Mouse (Mus musculus): ENCODE data around the gene Zfp385b. TPM values are rescaled to one million over a fixed set of nuclear protein-coding genes. Genes with fewer than 3 reads are reported as not detected.
A peak's percentile ranks its signal among the peaks of the same experiment; 100 is the strongest.

The Zfp385b gene
- polyA plus RNA-seq, 1 experiment from 2014 or later = 2.8 TPM

- H3K9ac ChIP-seq (ENCODE audit: low read depth, low read length) = no peak overlapping the region
- H3K4me2 ChIP-seq = no peak overlapping the region
- no peak overlapping the region for H3K4me3 ChIP-seq (ENCODE audit: low read depth, low read length)
- no peak for ATAC-seq (replicated peaks; ENCODE audit: low FRiP score)
- DNase-seq (ENCODE audit: low spot score) = no peak
- WGBS = 82% methylated on average over 9 of the region's 9 CpGs
- H3K27me3 ChIP-seq (replicated peaks; ENCODE audit: control insufficient read depth, insufficient read depth, low read length) = no peaks in the 10 kb centered on the region
- H3K27ac ChIP-seq (ENCODE audit: low read depth, low read length) = no peak overlapping the region
- H3K36me3 ChIP-seq (ENCODE audit: control insufficient read depth, insufficient read depth, low read length) = no peaks in the 10 kb centered on the region
- no peaks in the 10 kb centered on the region for H3K4me1 ChIP-seq (replicated peaks; ENCODE audit: control insufficient read depth, insufficient read depth, low read length)
- H3K9me3 ChIP-seq (ENCODE audit: control insufficient read depth, low read length) = no peaks in the 10 kb centered on the region
These were observed 112.3 kb downstream of the Zfp385b start for GRCm38 (mm10) chr2:77707138-77707537.

GRCm38 (mm10) chr2:77705476-77705875 lies 114.0 kb downstream of the Zfp385b start:
- H3K4me3 ChIP-seq (ENCODE audit: low read depth, low read length) = no peak overlapping the region
- H3K36me3 ChIP-seq (ENCODE audit: control insufficient read depth, insufficient read depth, low read length) = no peaks in the 10 kb centered on the region
- H3K4me1 ChIP-seq (replicated peaks; ENCODE audit: control insufficient read depth, insufficient read depth, low read length) = no peaks in the 10 kb centered on the region
- H3K4me2 ChIP-seq = no peak overlapping the region
- ATAC-seq (replicated peaks; ENCODE audit: low FRiP score) (no peak), DNase-seq (ENCODE audit: low spot score) (no peak)
- no peaks in the 10 kb centered on the region for H3K9me3 ChIP-seq (ENCODE audit: control insufficient read depth, low read length)
- H3K27ac ChIP-seq (ENCODE audit: low read depth, low read length) = no peak overlapping the region
- H3K9ac ChIP-seq (ENCODE audit: low read depth, low read length) = no peak overlapping the region
- H3K27me3 ChIP-seq (replicated peaks; ENCODE audit: control insufficient read depth, insufficient read depth, low read length) = no peaks in the 10 kb centered on the region
- 69% methylated on average over 2 of the region's 2 CpGs for WGBS

- ATAC-seq (replicated peaks; ENCODE audit: low FRiP score) (no peak), DNase-seq (ENCODE audit: low spot score) (no peak)
- peak overlapping the region; percentile 24; the same call in 1 of the 2 replicates for H3K4me2 ChIP-seq
- H3K4me1 ChIP-seq (replicated peaks; ENCODE audit: control insufficient read depth, insufficient read depth, low read length) = no peaks in the 10 kb centered on the region
- H3K4me3 ChIP-seq (ENCODE audit: low read depth, low read length) = no peak overlapping the region
- H3K9me3 ChIP-seq (ENCODE audit: control insufficient read depth, low read length) = no peaks in the 10 kb centered on the region
- no peaks in the 10 kb centered on the region for H3K27me3 ChIP-seq (replicated peaks; ENCODE audit: control insufficient read depth, insufficient read depth, low read length)
- 67% methylated on average over 19 of the region's 19 CpGs for WGBS
- H3K36me3 ChIP-seq (ENCODE audit: control insufficient read depth, insufficient read depth, low read length) = no peaks in the 10 kb centered on the region
- no peak overlapping the region for H3K27ac ChIP-seq (ENCODE audit: low read depth, low read length)
- no peak overlapping the region for H3K9ac ChIP-seq (ENCODE audit: low read depth, low read length)
These were observed 116.4 kb downstream of the Zfp385b start for GRCm38 (mm10) chr2:77703080-77703479.

- ATAC-seq (replicated peaks; ENCODE audit: low FRiP score) = no peak
- no peaks in the 10 kb centered on the region for H3K4me1 ChIP-seq (replicated peaks; ENCODE audit: control insufficient read depth, insufficient read depth, low read length)
- 76% methylated on average over 8 of the region's 8 CpGs for WGBS
- H3K27ac ChIP-seq (ENCODE audit: low read depth, low read length) = no peak overlapping the region
- no peaks in the 10 kb centered on the region for H3K27me3 ChIP-seq (replicated peaks; ENCODE audit: control insufficient read depth, insufficient read depth, low read length)
- no peak overlapping the region for H3K4me2 ChIP-seq
- H3K9ac ChIP-seq (ENCODE audit: low read depth, low read length) = no peak overlapping the region
- no peak for DNase-seq (ENCODE audit: low spot score)
- H3K4me3 ChIP-seq (ENCODE audit: low read depth, low read length) = no peak overlapping the region
- H3K9me3 ChIP-seq (ENCODE audit: control insufficient read depth, low read length) = no peaks in the 10 kb centered on the region
- no peaks in the 10 kb centered on the region for H3K36me3 ChIP-seq (ENCODE audit: control insufficient read depth, insufficient read depth, low read length)
These were observed 128.3 kb downstream of the Zfp385b start for GRCm38 (mm10) chr2:77691174-77691573.

- H3K4me1 ChIP-seq (replicated peaks; ENCODE audit: control insufficient read depth, insufficient read depth, low read length) = no peaks in the 10 kb centered on the region
- no peak overlapping the region for H3K4me3 ChIP-seq (ENCODE audit: low read depth, low read length)
- WGBS = 64% methylated on average over 8 of the region's 8 CpGs
- H3K27ac ChIP-seq (ENCODE audit: low read depth, low read length) = no peak overlapping the region
- no peaks in the 10 kb centered on the region for H3K9me3 ChIP-seq (ENCODE audit: control insufficient read depth, low read length)
- ATAC-seq (replicated peaks; ENCODE audit: low FRiP score) (no peak), DNase-seq (ENCODE audit: low spot score) (no peak)
- no peak overlapping the region for H3K4me2 ChIP-seq
- no peak overlapping the region for H3K9ac ChIP-seq (ENCODE audit: low read depth, low read length)
- no peaks in the 10 kb centered on the region for H3K27me3 ChIP-seq (replicated peaks; ENCODE audit: control insufficient read depth, insufficient read depth, low read length)
- H3K36me3 ChIP-seq (ENCODE audit: control insufficient read depth, insufficient read depth, low read length) = no peaks in the 10 kb centered on the region
These were observed 129.1 kb downstream of the Zfp385b start for GRCm38 (mm10) chr2:77690316-77690715.

GRCm38 (mm10) chr2:77688651-77689050 lies 130.8 kb downstream of the Zfp385b start:
- ATAC-seq (replicated peaks; ENCODE audit: low FRiP score) (no peak), DNase-seq (ENCODE audit: low spot score) (no peak)
- Histone ChIP-seq H3K36me3 (ENCODE audit: control insufficient read depth, insufficient read depth, low read length) (no peaks in the 10 kb centered on the region), H3K4me2 (no peak overlapping the region), H3K9me3 (ENCODE audit: control insufficient read depth, low read length) (no peaks in the 10 kb centered on the region), H3K27me3 (replicated peaks; ENCODE audit: control insufficient read depth, insufficient read depth, low read length) (no peaks in the 10 kb centered on the region), H3K9ac (ENCODE audit: low read depth, low read length) (no peak overlapping the region), H3K4me1 (replicated peaks; ENCODE audit: control insufficient read depth, insufficient read depth, low read length) (no peaks in the 10 kb centered on the region), H3K27ac (ENCODE audit: low read depth, low read length) (no peak overlapping the region), H3K4me3 (ENCODE audit: low read depth, low read length) (no peak overlapping the region)
- WGBS = 78% methylated on average over 4 of the region's 4 CpGs

GRCm38 (mm10) chr2:77684088-77684487 lies 135.4 kb downstream of the Zfp385b start:
- H3K4me3 ChIP-seq (ENCODE audit: low read depth, low read length) = no peak overlapping the region
- no peak for ATAC-seq (replicated peaks; ENCODE audit: low FRiP score)
- H3K36me3 ChIP-seq (ENCODE audit: control insufficient read depth, insufficient read depth, low read length) = no peaks in the 10 kb centered on the region
- no peaks in the 10 kb centered on the region for H3K27me3 ChIP-seq (replicated peaks; ENCODE audit: control insufficient read depth, insufficient read depth, low read length)
- H3K4me1 ChIP-seq (replicated peaks; ENCODE audit: control insufficient read depth, insufficient read depth, low read length) = no peaks in the 10 kb centered on the region
- no peak for DNase-seq (ENCODE audit: low spot score)
- 84% methylated on average over 3 of the region's 3 CpGs for WGBS
- no peaks in the 10 kb centered on the region for H3K9me3 ChIP-seq (ENCODE audit: control insufficient read depth, low read length)
- H3K27ac ChIP-seq (ENCODE audit: low read depth, low read length) = no peak overlapping the region
- no peak overlapping the region for H3K9ac ChIP-seq (ENCODE audit: low read depth, low read length)
- H3K4me2 ChIP-seq = no peak overlapping the region

GRCm38 (mm10) chr2:77682205-77682604 lies 137.2 kb downstream of the Zfp385b start:
- no peaks in the 10 kb centered on the region for H3K4me1 ChIP-seq (replicated peaks; ENCODE audit: control insufficient read depth, insufficient read depth, low read length)
- ATAC-seq (replicated peaks; ENCODE audit: low FRiP score) (no peak), DNase-seq (ENCODE audit: low spot score) (no peak)
- no peaks in the 10 kb centered on the region for H3K36me3 ChIP-seq (ENCODE audit: control insufficient read depth, insufficient read depth, low read length)
- whole genome bisulfite sequencing = 77% methylated on average over 5 of the region's 5 CpGs
- no peak overlapping the region for H3K27ac ChIP-seq (ENCODE audit: low read depth, low read length)
- H3K4me2 ChIP-seq = no peak overlapping the region
- no peaks in the 10 kb centered on the region for H3K9me3 ChIP-seq (ENCODE audit: control insufficient read depth, low read length)
- no peak overlapping the region for H3K9ac ChIP-seq (ENCODE audit: low read depth, low read length)
- H3K27me3 ChIP-seq (replicated peaks; ENCODE audit: control insufficient read depth, insufficient read depth, low read length) = no peaks in the 10 kb centered on the region
- H3K4me3 ChIP-seq (ENCODE audit: low read depth, low read length) = no peak overlapping the region

- no peak for ATAC-seq (replicated peaks; ENCODE audit: low FRiP score)
- Histone ChIP-seq H3K9ac (ENCODE audit: low read depth, low read length) (no peak overlapping the region), H3K27ac (ENCODE audit: low read depth, low read length) (no peak overlapping the region), H3K4me3 (ENCODE audit: low read depth, low read length) (no peak overlapping the region), H3K4me2 (no peak overlapping the region), H3K9me3 (ENCODE audit: control insufficient read depth, low read length) (no peaks in the 10 kb centered on the region), H3K4me1 (replicated peaks; ENCODE audit: control insufficient read depth, insufficient read depth, low read length) (no peaks in the 10 kb centered on the region), H3K27me3 (replicated peaks; ENCODE audit: control insufficient read depth, insufficient read depth, low read length) (no peaks in the 10 kb centered on the region), H3K36me3 (ENCODE audit: control insufficient read depth, insufficient read depth, low read length) (no peaks in the 10 kb centered on the region)
- no peak for DNase-seq (ENCODE audit: low spot score)
- WGBS = 89% methylated on average over 5 of the region's 5 CpGs
These were observed 137.7 kb downstream of the Zfp385b start for GRCm38 (mm10) chr2:77681741-77682140.

All from liver, embryonic 11.5 days (tissue).